8 mouse cellular contexts compared by ENCODE assay signal in the genomic region with DNA sequence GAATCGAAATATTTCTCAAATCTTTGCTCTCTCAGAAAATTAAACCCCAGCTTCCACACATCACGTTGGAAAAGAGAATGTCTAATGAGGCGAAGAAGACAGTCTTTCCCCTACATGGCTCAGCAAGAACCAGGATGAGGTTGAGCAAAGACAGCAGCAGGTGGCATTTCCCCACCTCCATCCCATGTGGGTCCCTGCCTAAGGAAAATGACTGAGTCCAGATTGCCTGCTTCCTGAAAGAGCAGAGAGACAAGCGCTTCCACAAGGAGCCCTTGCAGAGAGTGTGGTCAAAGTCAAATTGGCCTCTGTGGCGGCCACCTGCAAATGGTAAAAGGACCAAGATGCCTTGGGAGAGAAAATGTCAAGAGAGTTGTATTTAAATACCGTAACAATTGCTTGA. TPM values are rescaled to one million over a fixed set of nuclear protein-coding genes. Genes with fewer than 3 reads are reported as not detected.
DNase-seq lines count a peak whose midpoint lies in the region; ATAC-seq and TF ChIP-seq lines count a peak whose summit lies in the region.

No protein-coding gene starts in this region.

- no peak for TF ChIP-seq CTCF in stomach, postnatal 0 days (IDR thresholded peaks at IDR 0.05; ENCODE audit: low read depth)

- H3K4me1 ChIP-seq in megakaryocyte, embryonic 14.5 days = peaks cover 74% of the 10 kb centered on the region
- peaks cover 77% of the 10 kb centered on the region for H3K4me1 ChIP-seq in limb, embryonic 13.5 days
- peaks cover 19% of the 10 kb centered on the region for H3K4me1 ChIP-seq in stomach, postnatal 0 days (replicated peaks; ENCODE audit: control insufficient read depth, insufficient read depth)

- H3K4me3 ChIP-seq in megakaryocyte, embryonic 14.5 days (replicated peaks) = peak overlapping the region; percentile 99
- peak overlapping the region; percentile 94 for H3K4me3 ChIP-seq in limb, embryonic 13.5 days
- no peak overlapping the region for H3K4me3 ChIP-seq in stomach, postnatal 0 days (ENCODE audit: low read depth, low read length)

- peak; percentile 6 for DNase-seq in gastrocnemius, postnatal 25 days
- no peak for DNase-seq in gastrocnemius, adult 8-10 months (ENCODE audit: low spot score in 2 of 2)
- DNase-seq in stomach, postnatal 0 days (ENCODE audit: low spot score) = no peak
- DNase-seq in spleen, postnatal 10 days (ENCODE audit: low spot score in 2 of 2) = no peak
- DNase-seq in layer of hippocampus, postnatal 10 days (ENCODE audit: low spot score in 2 of 2) = no peak

- H3K27me3 ChIP-seq in megakaryocyte, embryonic 14.5 days (replicated peaks) = peaks cover 35% of the 10 kb centered on the region
- H3K27me3 ChIP-seq in limb, embryonic 13.5 days = no peaks in the 10 kb centered on the region
- H3K27me3 ChIP-seq in stomach, postnatal 0 days (ENCODE audit: control insufficient read depth, insufficient read depth, low read length) = no peaks in the 10 kb centered on the region

- no peaks in the 10 kb centered on the region for H3K36me3 ChIP-seq in megakaryocyte, embryonic 14.5 days (replicated peaks; ENCODE audit: low read length)
- H3K36me3 ChIP-seq in limb, embryonic 13.5 days = no peaks in the 10 kb centered on the region
- no peaks in the 10 kb centered on the region for H3K36me3 ChIP-seq in stomach, postnatal 0 days (ENCODE audit: control insufficient read depth, insufficient read depth, low read length)

- peak overlapping the region; percentile 59; the same call in 1 of the 2 replicates for H3K9ac ChIP-seq in limb, embryonic 13.5 days
- H3K9ac ChIP-seq in stomach, postnatal 0 days (ENCODE audit: low read length) = 0 out of 2 replicates have a peak overlapping the region, but pooled peaks have one; percentile 9

- H3K9me3 ChIP-seq in megakaryocyte, embryonic 14.5 days = no peaks in the 10 kb centered on the region
- H3K9me3 ChIP-seq in limb, embryonic 13.5 days = no peaks in the 10 kb centered on the region
- no peaks in the 10 kb centered on the region for H3K9me3 ChIP-seq in stomach, postnatal 0 days (ENCODE audit: control insufficient read depth, low read length)

- no peak overlapping the region for H3K27ac ChIP-seq in limb, embryonic 13.5 days
- peak overlapping the region; percentile 95 for H3K27ac ChIP-seq in stomach, postnatal 0 days (replicated peaks)

- no peak for TF ChIP-seq EP300 in stomach, postnatal 0 days (optimal IDR thresholded peaks at IDR 0.05)

- peak overlapping the region; percentile 96 for H3K4me2 ChIP-seq in limb, embryonic 13.5 days (replicated peaks)
- H3K4me2 ChIP-seq in stomach, postnatal 0 days (replicated peaks; ENCODE audit: low read depth) = peak overlapping the region; percentile 91; the same call in 1 of the 2 replicates

- WGBS in limb, embryonic 13.5 days = 67% methylated on average over 6 of the region's 6 CpGs
- 68% methylated on average over 6 of the region's 6 CpGs for WGBS in stomach, postnatal 0 days

- no peak for ATAC-seq in megakaryocyte, adult 5-6 weeks (ENCODE audit: poor library complexity, severe bottlenecking)
- no peak for ATAC-seq in limb, embryonic 13.5 days (ENCODE audit: low FRiP score, low read depth)
- no peak for ATAC-seq in stomach, postnatal 0 days (ENCODE audit: low FRiP score, low TSS enrichment)

RNA-seq across cellular contexts. Expression of gene Ankrd13b, which starts 1.0 kb away (rescaled TPM):
- 1 to 10 TPM; 7.4 to 7.8 TPM for total RNA-seq in gastrocnemius, postnatal 25 days (2021)
- 10 to 100 TPM in 3 of 4 experiments, 1 to 10 TPM in 1; 9.1 to 13.7 (median 11.7) TPM for total RNA-seq in gastrocnemius, adult 8-10 months (2022)
- 6.7 and 9.3 TPM in 2 replicates for polyA plus RNA-seq in megakaryocyte, embryonic 14.5 days (2012; ENCODE audit: insufficient read depth, low replicate concordance)
- total RNA-seq in megakaryocyte, adult 5-6 weeks (2015) = 2.0 and 2.1 TPM in 2 replicates
- 2.8 and 9.1 TPM in 2 replicates for total RNA-seq in megakaryocyte, adult 5-6 weeks (2017)
- polyA plus RNA-seq in limb, embryonic 13.5 days (2015; fragmentation: Nextera tagmentation; extraction: Ambion mirVana) = 10.0 and 10.4 TPM in 2 replicates
- polyA plus RNA-seq in stomach, postnatal 0 days (2015; fragmentation: Nextera tagmentation; extraction: Ambion mirVana) = 2.4 and 3.0 TPM in 2 replicates
- 100 to 1,000 TPM; 149 to 153 TPM for total RNA-seq in layer of hippocampus, postnatal 10 days (2021)

RNA-seq across cellular contexts. Expression of gene Git1, which starts 2.9 kb away (rescaled TPM):
- total RNA-seq in gastrocnemius, postnatal 25 days (2021) = 10 to 100 TPM; 24.1 to 24.6 TPM
- total RNA-seq in gastrocnemius, adult 8-10 months (2022) = 10 to 100 TPM; 25.7 to 34.1 (median 29.7) TPM
- 65.1 and 158 TPM in 2 replicates for polyA plus RNA-seq in megakaryocyte, embryonic 14.5 days (2012; ENCODE audit: insufficient read depth, low replicate concordance)
- total RNA-seq in megakaryocyte, adult 5-6 weeks (2015) = 17.6 and 20.0 TPM in 2 replicates
- total RNA-seq in megakaryocyte, adult 5-6 weeks (2017) = 12.3 and 18.7 TPM in 2 replicates
- polyA plus RNA-seq in limb, embryonic 13.5 days (2015; fragmentation: Nextera tagmentation; extraction: Ambion mirVana) = 9.8 and 10.9 TPM in 2 replicates
- 5.9 and 7.9 TPM in 2 replicates for polyA plus RNA-seq in stomach, postnatal 0 days (2015; fragmentation: Nextera tagmentation; extraction: Ambion mirVana)
- 100 to 1,000 TPM; 151 to 166 TPM for total RNA-seq in layer of hippocampus, postnatal 10 days (2021)

RNA-seq across cellular contexts. Expression of gene Abhd15, which starts 24.5 kb away (rescaled TPM):
- total RNA-seq in gastrocnemius, postnatal 25 days (2021) = 1 to 10 TPM in 1 of 2 experiments, under 1 TPM in 1; 0.26 to 2.1 TPM
- total RNA-seq in gastrocnemius, adult 8-10 months (2022) = under 1 TPM; 0.10 to 0.92 (median 0.39) TPM
- 2.4 and 4.6 TPM in 2 replicates for polyA plus RNA-seq in megakaryocyte, embryonic 14.5 days (2012; ENCODE audit: insufficient read depth, low replicate concordance)
- total RNA-seq in megakaryocyte, adult 5-6 weeks (2015) = 6.8 and 8.3 TPM in 2 replicates
- total RNA-seq in megakaryocyte, adult 5-6 weeks (2017) = 13.8 and 17.0 TPM in 2 replicates
- 1.5 and 1.6 TPM in 2 replicates for polyA plus RNA-seq in limb, embryonic 13.5 days (2015; fragmentation: Nextera tagmentation; extraction: Ambion mirVana)
- 1.8 and 1.9 TPM in 2 replicates for polyA plus RNA-seq in stomach, postnatal 0 days (2015; fragmentation: Nextera tagmentation; extraction: Ambion mirVana)
- total RNA-seq in layer of hippocampus, postnatal 10 days (2021) = 1 to 10 TPM; 1.1 to 1.2 TPM

RNA-seq across cellular contexts. Expression of gene Trp53i13, which starts 25.3 kb away (rescaled TPM):
- 1 to 10 TPM; 3.6 to 3.7 TPM for total RNA-seq in gastrocnemius, postnatal 25 days (2021)
- total RNA-seq in gastrocnemius, adult 8-10 months (2022) = 1 to 10 TPM; 3.3 to 6.0 (median 3.8) TPM
- 22.3 and 38.9 TPM in 2 replicates for polyA plus RNA-seq in megakaryocyte, embryonic 14.5 days (2012; ENCODE audit: insufficient read depth, low replicate concordance)
- total RNA-seq in megakaryocyte, adult 5-6 weeks (2015) = 6.2 and 6.5 TPM in 2 replicates
- 5.0 and 5.8 TPM in 2 replicates for total RNA-seq in megakaryocyte, adult 5-6 weeks (2017)
- 57.6 and 57.8 TPM in 2 replicates for polyA plus RNA-seq in limb, embryonic 13.5 days (2015; fragmentation: Nextera tagmentation; extraction: Ambion mirVana)
- polyA plus RNA-seq in stomach, postnatal 0 days (2015; fragmentation: Nextera tagmentation; extraction: Ambion mirVana) = 19.5 and 20.9 TPM in 2 replicates
- total RNA-seq in layer of hippocampus, postnatal 10 days (2021) = 1 to 10 TPM; 6.5 to 7.9 TPM

RNA-seq across cellular contexts. Expression of gene Coro6, which starts 28.2 kb away (rescaled TPM):
- 100 to 1,000 TPM; 146 to 148 TPM for total RNA-seq in gastrocnemius, postnatal 25 days (2021)
- total RNA-seq in gastrocnemius, adult 8-10 months (2022) = 100 to 1,000 TPM; 159 to 184 (median 168) TPM
- polyA plus RNA-seq in megakaryocyte, embryonic 14.5 days (2012; ENCODE audit: insufficient read depth, low replicate concordance) = 0.38 TPM in 1 of 2 replicates, not detected in the other
- 0.09 and 0.21 TPM in 2 replicates for total RNA-seq in megakaryocyte, adult 5-6 weeks (2015)
- total RNA-seq in megakaryocyte, adult 5-6 weeks (2017) = not detected in 2 replicates
- polyA plus RNA-seq in limb, embryonic 13.5 days (2015; fragmentation: Nextera tagmentation; extraction: Ambion mirVana) = 0.56 and 0.78 TPM in 2 replicates
- 0.11 and 0.22 TPM in 2 replicates for polyA plus RNA-seq in stomach, postnatal 0 days (2015; fragmentation: Nextera tagmentation; extraction: Ambion mirVana)
- 10 to 100 TPM in 1 of 2 experiments, 1 to 10 TPM in 1; 9.3 to 13.2 TPM for total RNA-seq in layer of hippocampus, postnatal 10 days (2021)

Comparison
In these comparisons a context has a peak if more than half of its experiments do, and no peak if none do; other contexts are left out.
1. RNA of gene Ankrd13b, which starts 1.0 kb away (total RNA-seq): 149 to 153 TPM in layer of hippocampus, postnatal 10 days; 9.1 to 13.7 TPM in gastrocnemius, adult 8-10 months, 7.4 to 7.8 TPM in gastrocnemius, postnatal 25 days and 2.0 to 9.1 TPM in megakaryocyte, adult 5-6 weeks; every median in the first group is over 10 times any median in the second.
2. RNA of gene Git1, which starts 2.9 kb away (total RNA-seq): 151 to 166 TPM in layer of hippocampus, postnatal 10 days; 25.7 to 34.1 TPM in gastrocnemius, adult 8-10 months, 24.1 to 24.6 TPM in gastrocnemius, postnatal 25 days and 12.3 to 20.0 TPM in megakaryocyte, adult 5-6 weeks; every median in the first group is over 4 times any median in the second.